Mouse (Mus musculus) testis, adult 2 months (tissue): ENCODE measurements around the gene Prl3d3. TPM values are rescaled to one million over a fixed set of nuclear protein-coding genes. Genes with fewer than 3 reads are reported as not detected.
"Not testable (repeated sequence)": the region's sequence is repeated elsewhere in the genome, so short reads cannot be mapped to it uniquely, and the experiment has no call there.

Experiments
- H3K27ac ChIP-seq: fragments of 200-500 bp; 2 replicates; pipeline ENCODE4 v1.5.1; 2012; ENCODE audit warnings: low read depth, low read length; ENCODE audit not compliant: control insufficient read depth, insufficient read depth
- H3K27me3 ChIP-seq: fragments of 200-500 bp; 2 replicates; pipeline ENCODE4 v1.6.1; 2012; ENCODE audit warnings: mild to moderate bottlenecking, low read length, moderate library complexity; ENCODE audit not compliant: control insufficient read depth, insufficient read depth
- H3K36me3 ChIP-seq: fragments of 200-500 bp; 2 replicates; pipeline ENCODE4 v1.6.1; 2012; ENCODE audit warnings: mild to moderate bottlenecking, low read length; ENCODE audit not compliant: control insufficient read depth, insufficient read depth
- H3K4me1 ChIP-seq: fragments of 200-500 bp; 2 replicates; pipeline ENCODE4 v1.6.1; 2012; ENCODE audit warnings: low read length; ENCODE audit not compliant: control insufficient read depth, insufficient read depth
- H3K4me3 ChIP-seq: fragments of 200-500 bp; 2 replicates; pipeline ENCODE4 v1.5.1; 2012; ENCODE audit warnings: low read depth, mild to moderate bottlenecking, low read length, moderate library complexity, mixed read lengths; ENCODE audit not compliant: control insufficient read depth
- CTCF ChIP-seq: fragments of 200-500 bp; IDR thresholded peaks from 2 replicates; pipeline ENCODE4 v1.5.1; 2012; ENCODE audit warnings: low read depth, mild to moderate bottlenecking, inconsistent platforms, low read length, moderate library complexity; ENCODE audit not compliant: control insufficient read depth, insufficient read depth, insufficient replicate concordance
- POLR2A ChIP-seq: fragments of 200-500 bp; IDR thresholded peaks from 2 replicates; pipeline ENCODE4 v1.6.1; 2012; ENCODE audit warnings: low read depth, mild to moderate bottlenecking, inconsistent platforms, low read length, moderate library complexity; ENCODE audit not compliant: control insufficient read depth
- polyA plus RNA-seq: library from polyadenylated mRNA; depleted of rRNA; stranded (reverse); fragments of >200 nt; gene quantifications from 2 replicates; pipeline ENCODE4 v1.2.3, GENCODE M21; 2012; rRNA removed

Gene Prl3d3
- not detected in 2 replicates for polyA plus RNA-seq

DNA sequence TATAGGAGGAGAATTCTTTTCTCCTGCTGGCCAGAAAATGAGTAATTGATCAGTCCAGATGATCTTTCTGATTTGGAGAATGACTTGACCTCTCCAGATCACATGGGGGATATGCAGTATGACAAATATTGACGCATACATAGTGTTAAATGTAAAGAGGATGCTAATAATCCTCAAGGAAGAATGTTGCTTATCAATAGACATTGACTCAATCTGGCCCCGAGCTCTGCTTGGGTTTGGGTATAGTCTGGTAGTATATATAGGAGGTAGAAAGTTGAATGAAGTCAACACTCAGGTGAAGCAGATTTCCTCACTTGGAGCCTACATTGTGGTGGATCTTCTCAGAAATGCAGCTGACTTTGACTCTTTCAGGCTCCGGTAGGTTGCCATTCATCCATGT is at the start of gene Prl3d3:
Gene Prl3d3 (plus strand): TSS at position 301 of the 400 bp plus-strand sequence.
- not testable (repeated sequence) for H3K27ac ChIP-seq

DNA sequence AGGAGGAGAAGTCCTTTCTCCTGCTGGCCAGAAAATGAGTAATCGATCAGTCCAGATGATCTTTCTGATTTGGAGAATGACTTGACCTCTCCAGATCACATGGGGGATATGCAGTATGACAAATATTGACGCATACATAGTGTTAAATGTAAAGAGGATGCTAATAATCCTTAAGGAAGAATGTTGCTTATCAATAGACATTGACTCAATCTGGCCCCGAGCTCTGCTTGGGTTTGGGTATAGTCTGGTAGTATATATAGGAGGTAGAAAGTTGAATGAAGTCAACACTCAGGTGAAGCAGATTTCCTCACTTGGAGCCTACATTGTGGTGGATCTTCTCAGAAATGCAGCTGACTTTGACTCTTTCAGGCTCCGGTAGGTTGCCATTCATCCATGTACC is 35.2 kb upstream of the Prl3d3 start, which contains the start of gene Prl3d2:
Gene Prl3d2 (plus strand): TSS at position 301 of the 400 bp plus-strand sequence.
- H3K27ac ChIP-seq, H3K4me3 ChIP-seq, H3K36me3 ChIP-seq, H3K4me1 ChIP-seq, H3K27me3 ChIP-seq: not testable (repeated sequence)

More for the DNA sequence above, at the start of gene Prl3d3:
- H3K27me3 ChIP-seq, H3K4me1 ChIP-seq, H3K4me3 ChIP-seq, H3K36me3 ChIP-seq: not testable (repeated sequence)

DNA sequence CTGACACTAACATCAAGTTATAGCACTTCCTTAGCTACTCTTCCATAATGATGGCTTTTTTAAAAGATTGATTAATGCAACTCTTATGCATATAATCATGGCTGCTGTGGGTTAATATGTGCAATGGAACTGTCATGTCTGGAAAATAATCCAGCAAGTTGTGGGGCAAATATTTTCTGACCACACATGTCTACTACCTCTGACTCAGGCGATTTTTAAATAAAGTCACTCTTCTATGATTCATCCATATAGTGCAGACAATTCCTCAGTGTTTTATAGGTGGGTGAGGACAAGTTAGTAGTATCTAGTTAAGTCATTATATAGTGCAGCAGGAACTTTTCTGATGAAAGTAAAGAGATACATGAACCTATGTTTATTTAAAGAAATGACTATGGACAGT is 8.3 kb upstream of the Prl3d3 start:
- TF ChIP-seq CTCF (no peak), POLR2A (no peak)

DNA sequence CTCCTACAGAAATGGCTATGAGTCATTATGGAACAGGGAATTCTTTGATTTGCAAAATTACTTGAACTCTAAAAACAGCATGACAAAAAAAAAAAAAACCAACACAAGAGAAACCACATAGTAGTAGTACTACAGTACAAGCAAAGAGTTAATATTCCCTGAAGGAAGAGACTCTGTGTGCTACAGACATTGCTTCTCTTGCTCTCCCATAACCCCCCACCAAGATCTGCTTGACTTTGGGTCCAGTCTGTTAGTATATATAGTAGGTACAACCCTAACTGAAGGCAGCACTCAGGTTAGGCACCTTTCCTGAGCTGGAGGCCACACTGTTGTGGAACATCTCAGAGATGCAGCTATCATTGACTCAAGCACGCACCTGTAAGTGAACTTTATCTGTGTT is 39.8 kb downstream of the Prl3d3 start, which contains the start of gene Prl3c1:
Gene Prl3c1 (plus strand): TSS at position 301 of the 400 bp plus-strand sequence.
- Histone ChIP-seq H3K27me3 (no peaks in the 10 kb centered on the region), H3K36me3 (no peaks in the 10 kb centered on the region), H3K27ac (no peak within 1 kb of the TSS), H3K4me1 (no peaks in the 10 kb centered on the region), H3K4me3 (no peak within 1 kb of the TSS)
- TF ChIP-seq POLR2A, result no peak
- TF ChIP-seq CTCF, result no peak

More for the DNA sequence above, 8.3 kb upstream of the Prl3d3 start:
- no peaks in the 10 kb centered on the region for H3K4me1 ChIP-seq
- no peak overlapping the region for H3K27ac ChIP-seq
- H3K36me3 ChIP-seq, result no peaks in the 10 kb centered on the region
- H3K4me3 ChIP-seq, result no peak overlapping the region
- H3K27me3 ChIP-seq, result no peaks in the 10 kb centered on the region

Other genes starting within 250 kb of the Prl3d3 start
- gene Prl, start 99.2 kb upstream of the Prl3d3 start, polyA plus RNA-seq, result not detected in 2 replicates
- not detected in 2 replicates for gene Prl3d1, start 62.6 kb upstream of the Prl3d3 start, polyA plus RNA-seq
- gene Prl3d2, start 35.1 kb upstream of the Prl3d3 start, polyA plus RNA-seq, result not detected in 2 replicates
- 0.59 and 0.69 TPM in 2 replicates for gene Prl3c1, start 39.9 kb downstream of the Prl3d3 start, polyA plus RNA-seq
- not detected in 2 replicates for gene Prl3b1, start 85.1 kb downstream of the Prl3d3 start, polyA plus RNA-seq
- not detected in 2 replicates for gene Prl3a1, start 102.6 kb downstream of the Prl3d3 start, polyA plus RNA-seq
- not detected in 2 replicates for gene Prl6a1, start 155.8 kb downstream of the Prl3d3 start, polyA plus RNA-seq
- not detected in 2 replicates for gene Prl8a2, start 188.9 kb downstream of the Prl3d3 start, polyA plus RNA-seq
- not detected in 2 replicates for gene Prl2b1, start 234.1 kb downstream of the Prl3d3 start, polyA plus RNA-seq